Mouse (Mus musculus) embryo, embryonic 9.5 days (tissue): ENCODE results near the gene Lgsn.
A peak's percentile ranks its signal among the peaks of the same experiment; 100 is the strongest.

Experiments used
- DNase-seq: peaks from one replicate; pipeline ENCODE4 v3.0.0-alpha.2; 2017; ENCODE audit errors: extremely low spot score

Lgsn gene

GRCm38 (mm10) chr1:31176101-31176500 is at the start of gene Lgsn:
Lgsn (plus strand) TSS chr1:31176401.
- DNase-seq, result no peak

DNA sequence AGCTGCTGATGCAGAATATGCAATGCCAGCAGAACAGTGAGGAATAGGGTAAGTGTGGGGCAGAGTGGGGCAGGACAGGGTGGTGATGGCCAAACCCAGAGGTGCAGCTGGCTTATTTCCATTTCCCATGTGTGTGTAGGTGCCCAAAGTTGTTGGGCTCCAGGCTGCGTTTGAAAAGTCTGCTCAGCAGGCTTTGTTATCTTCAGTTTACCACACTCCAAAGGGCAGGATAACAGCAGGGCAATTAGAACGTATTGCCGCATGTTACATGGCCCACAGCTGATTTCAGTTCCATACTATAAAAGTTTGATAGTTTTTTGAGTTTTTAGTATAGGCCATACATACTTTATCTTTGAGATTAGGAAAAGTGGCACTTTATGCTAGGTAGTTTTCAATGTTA is 37.8 kb upstream of the Lgsn start:
- DNase-seq, result no peak

DNA sequence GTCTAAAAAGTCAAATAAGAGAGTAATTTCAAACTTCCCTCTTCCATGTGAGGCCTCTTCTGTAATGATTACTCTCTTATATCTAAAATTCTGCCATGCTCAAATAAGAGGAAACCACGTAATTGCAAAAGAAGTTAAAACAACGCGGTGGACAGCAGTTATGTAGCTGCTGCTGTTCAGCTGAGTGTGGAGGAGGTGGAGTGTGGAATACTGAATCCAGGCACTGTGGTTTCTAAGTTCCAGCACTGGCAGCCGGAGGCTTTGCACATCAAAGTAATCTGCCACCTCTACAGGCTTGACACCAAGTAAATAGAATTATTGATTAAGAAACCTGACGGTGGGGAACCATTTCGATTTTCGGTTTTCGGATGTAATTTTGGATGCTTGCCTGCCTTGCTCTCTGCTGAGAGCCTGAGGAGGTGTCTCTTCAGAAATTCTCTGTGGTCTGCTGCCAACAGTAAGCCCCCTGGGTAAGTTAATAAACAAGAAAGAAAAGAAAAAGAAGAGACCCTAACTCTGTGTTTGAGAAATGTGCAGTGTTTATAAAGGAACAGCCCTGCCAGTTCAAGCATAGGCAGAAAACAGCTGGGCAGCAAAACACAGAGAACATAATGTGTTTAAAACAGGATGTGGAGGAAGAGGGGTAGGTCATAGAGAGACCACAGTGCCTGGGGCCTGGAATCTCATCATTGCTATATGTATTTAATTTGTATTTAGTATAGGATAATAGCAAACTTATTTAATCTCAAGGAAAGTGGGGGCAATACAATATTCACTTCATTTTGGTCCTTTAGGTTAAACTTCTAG is 33.7 kb upstream of the Lgsn start:
- DNase-seq, result no peak

DNA sequence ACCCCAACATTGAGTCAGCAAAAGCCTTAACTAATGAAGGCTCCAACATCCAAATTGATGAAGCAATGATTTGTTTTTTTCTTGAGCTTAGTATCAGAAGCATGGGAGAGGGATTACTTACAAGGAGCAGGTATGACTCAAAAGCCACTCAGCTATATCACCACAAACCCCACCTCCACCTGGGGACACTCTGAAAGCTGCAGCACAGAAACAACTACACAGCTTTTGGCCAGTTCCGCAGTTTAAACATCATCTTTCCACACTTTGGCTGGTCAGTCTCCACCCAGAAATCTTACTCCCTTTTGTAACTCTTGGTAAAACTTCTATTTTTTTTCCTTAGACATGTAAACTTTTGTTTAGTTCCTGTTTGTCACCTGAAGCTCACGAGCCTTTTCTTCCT is 32.6 kb upstream of the Lgsn start:
- DNase-seq, result no peak

DNA sequence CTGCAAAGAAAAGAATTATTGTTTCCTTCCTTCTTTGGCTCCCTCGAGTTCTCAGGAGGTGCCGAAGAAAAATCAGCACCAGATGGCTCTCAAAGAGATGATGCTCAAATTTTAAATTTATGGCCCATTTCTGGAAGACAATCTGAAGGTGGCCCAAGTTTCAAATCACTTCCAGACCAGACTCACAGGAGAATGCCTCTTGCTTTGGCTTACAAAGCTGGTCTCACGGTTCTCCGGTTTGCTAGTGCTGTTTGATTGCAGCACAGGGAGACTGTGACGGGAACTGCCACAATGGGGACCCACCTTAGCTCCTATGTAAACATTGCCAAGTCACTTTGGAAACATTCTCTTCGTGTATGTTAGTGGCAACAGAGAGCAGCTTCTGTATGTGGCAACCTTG is 26.5 kb upstream of the Lgsn start:
- DNase-seq, result no peak

DNA sequence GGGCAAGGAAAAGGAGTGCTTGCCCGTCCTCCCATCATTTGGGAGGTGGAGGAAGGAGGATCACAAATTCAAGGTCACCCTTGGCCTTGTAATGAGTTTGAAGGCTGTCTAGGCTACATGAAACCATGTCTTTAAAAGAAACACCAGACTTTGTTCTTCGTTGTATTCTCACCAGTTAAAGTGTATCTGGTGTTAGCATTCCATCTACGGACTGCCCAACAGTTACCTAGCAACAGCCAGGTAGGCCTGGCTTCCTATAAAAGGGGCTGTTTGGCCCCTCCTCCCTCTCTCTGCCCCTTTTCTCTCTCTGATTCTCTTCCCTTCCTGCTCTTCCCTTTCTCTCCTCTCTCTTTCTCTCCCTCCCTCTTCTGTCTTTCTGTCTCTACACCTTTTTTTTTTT is 25.7 kb upstream of the Lgsn start:
- no peak for DNase-seq

GRCm38 (mm10) chr1:31152799-31153426 is 23.3 kb upstream of the Lgsn start:
- DNase-seq, result no peak

- peak; percentile 37 for DNase-seq
Observed at GRCm38 (mm10) chr1:31153793-31154349, 22.3 kb upstream of the Lgsn start.

DNA sequence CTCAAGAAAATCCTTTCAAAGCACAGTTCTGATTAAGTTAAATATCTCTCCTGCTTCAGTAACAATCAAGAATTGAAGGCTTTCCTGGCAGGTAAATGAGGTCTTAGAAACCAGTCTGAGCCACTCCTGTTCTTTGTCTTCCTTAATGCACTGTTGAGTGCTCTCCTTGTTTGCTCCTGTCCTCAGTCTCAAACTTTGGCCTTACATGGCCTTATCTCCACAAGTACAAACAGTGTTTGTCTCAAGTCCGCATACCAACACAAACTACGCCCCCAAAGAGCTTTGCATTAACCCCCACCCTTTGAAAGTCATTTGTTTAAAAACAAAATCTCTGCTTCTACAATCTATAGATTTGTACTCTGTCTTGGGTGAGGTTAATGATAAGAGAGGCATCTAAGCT is 20.0 kb upstream of the Lgsn start:
- no peak for DNase-seq

DNA sequence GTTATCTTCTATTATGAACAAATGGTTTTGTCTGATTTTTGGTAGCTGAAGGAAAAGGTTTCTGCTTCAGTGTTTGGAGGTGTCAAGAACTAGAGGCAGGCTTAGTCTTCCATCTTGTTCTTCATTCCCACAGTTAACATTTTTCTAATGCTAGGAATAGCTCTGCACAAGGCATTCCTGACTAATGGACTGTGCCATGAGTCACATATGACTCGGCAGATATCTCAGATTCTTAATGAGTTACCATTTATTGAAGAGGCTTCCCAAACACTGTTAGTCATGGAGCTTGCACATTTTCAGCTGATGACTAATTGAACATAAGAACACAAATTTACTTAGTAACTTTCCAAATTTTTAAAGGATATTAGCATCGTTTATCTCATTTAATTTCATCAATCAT is 19.3 kb upstream of the Lgsn start:
- no peak for DNase-seq

DNA sequence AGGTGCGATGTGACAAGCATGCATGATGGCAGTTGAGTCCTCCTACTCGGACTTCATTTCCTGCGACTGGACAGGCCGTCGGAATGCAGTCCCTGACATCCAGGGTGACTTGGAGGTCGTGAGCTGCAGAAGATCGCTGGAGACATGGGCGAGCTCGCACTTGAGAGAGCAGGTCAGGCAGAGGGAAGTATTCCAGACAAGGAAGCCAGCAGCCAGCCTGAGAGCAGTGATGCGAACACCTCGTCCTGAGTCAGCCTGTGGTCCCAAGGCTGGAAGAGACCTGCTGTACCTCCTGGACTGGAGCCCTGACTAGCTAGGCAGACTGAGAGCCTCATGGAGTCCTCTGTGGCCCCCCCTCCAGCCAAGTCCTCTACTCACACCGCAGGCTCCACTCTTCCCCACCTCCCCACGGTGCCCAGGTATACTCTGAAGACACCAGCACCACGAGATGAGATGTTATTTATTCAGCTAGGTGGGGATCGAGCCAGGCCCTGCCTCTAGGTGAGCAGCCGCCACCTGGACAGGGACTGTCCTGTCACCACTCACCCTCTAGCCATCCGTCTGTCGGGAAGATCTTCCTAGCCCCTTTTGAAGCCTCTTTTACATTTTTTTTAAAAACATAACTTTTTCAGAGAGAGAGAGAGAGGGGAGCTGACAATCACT is 11.5 kb upstream of the Lgsn start:
- DNase-seq, result no peak

DNA sequence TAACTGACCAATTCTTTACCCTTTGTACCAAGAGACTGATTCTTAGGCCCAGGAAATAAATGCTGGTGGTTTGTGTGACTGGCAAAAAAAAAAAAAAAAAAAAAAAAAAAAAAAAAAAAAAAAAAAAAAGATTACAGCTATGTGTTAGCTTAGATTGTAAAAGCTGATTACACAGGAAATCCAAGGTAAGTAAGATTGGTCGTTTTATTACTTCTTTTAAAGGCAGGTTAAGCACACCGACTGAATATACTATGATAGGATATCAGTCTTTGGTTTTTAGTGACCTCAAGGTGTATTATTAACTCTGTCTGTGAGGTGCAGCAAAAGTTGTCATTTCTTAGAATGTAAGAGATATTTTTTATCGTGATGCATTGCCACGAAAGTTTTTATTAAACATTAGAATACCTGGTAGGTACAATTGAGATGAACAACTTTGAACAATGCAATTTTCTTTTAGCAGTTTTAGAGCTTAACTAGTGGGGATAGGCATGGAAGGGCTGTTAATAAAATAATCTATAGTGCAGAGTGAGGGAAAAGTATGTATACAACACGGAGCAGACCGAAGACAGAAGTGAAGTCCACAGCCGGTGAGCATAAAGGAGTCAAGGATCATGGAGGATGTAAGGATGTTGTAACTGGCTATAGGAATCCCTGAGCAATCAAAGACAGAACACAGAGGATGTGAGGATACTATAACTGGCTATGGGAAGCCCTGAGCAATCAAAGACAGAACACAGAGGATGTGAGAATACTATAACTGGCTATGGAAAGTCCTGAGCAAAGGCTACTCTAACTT is 10.7 kb upstream of the Lgsn start:
- DNase-seq, result no peak

- no peak for DNase-seq
Observed at GRCm38 (mm10) chr1:31175401-31175800, 800 bp upstream of the Lgsn start.

DNA sequence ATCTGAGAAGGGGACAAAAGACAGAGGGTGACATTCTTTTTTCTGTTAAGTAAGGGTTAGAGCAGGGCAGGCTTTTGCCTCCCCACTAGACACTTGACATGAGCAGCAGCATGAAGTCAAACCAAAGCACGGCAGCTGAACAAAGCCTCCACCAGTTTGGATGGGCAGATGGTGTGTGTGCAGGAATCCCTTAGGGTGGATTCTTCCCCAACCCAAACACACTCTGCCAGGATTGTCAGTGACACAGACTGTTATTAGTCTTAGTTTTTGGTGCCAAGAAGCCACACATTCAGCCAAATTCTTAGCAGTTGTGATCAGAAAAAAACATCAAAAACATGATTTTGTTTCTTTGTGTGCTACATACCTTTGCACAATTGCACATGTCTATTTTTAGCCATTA is 2.1 kb downstream of the Lgsn start:
- DNase-seq, result no peak

- DNase-seq, result no peak
Observed at GRCm38 (mm10) chr1:31190237-31190866, 14.2 kb downstream of the Lgsn start.

GRCm38 (mm10) chr1:31195633-31196032 is 19.4 kb downstream of the Lgsn start:
- no peak for DNase-seq

DNA sequence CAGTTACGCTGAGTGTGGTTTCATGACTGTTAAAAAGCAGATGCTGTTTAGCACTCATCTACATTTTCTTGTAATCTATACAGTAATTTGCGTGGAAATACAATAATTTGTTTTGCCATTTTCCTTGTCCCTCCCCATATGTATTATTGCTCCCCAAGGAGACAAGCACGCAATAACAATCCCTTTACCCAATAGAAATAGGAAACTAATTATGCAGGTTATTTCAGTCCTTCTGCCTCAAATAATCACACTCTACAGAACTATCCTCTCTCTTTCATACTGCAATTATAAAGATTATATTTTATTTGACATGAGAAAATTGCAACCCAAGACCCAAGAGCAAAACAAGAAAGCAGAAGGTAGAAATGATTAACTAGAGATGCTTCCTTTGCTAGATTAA is 20.8 kb downstream of the Lgsn start:
- no peak for DNase-seq

GRCm38 (mm10) chr1:31203771-31204170 is 27.6 kb downstream of the Lgsn start:
- no peak for DNase-seq

DNA sequence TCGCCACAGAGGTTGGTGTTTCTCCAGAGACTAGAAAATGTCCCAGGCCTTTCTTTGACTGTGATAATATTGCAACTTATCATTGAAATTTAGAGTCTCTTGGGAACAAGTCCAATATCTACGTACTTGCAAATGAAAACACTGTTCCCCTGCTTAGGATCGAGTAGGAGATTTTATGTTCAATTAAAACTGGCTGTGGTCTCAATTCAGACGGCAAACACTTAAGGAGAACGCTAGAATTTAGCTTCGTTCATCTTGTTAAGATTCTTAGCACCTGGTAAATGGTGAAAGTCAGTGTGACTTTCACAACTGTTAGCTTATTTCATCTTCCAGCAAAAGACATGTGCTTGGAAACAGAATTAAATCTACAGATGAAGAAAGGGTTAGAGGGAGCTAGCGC is 29.1 kb downstream of the Lgsn start:
- no peak for DNase-seq

- no peak for DNase-seq
Observed at GRCm38 (mm10) chr1:31205770-31206169, 29.6 kb downstream of the Lgsn start.

- peak; percentile 43 for DNase-seq
Observed at GRCm38 (mm10) chr1:31210144-31210543, 33.9 kb downstream of the Lgsn start.
